Mouse (Mus musculus) bone marrow, adult 2 months (tissue): ENCODE results near the gene Phf8.

Source experiments
- CTCF ChIP-seq: fragments of 200-500 bp; IDR thresholded peaks from 2 replicates; pipeline ENCODE4 v1.5.1; 2011; ENCODE audit warnings: low read length, control low read depth; ENCODE audit not compliant: control insufficient read depth, insufficient read depth
- POLR2A ChIP-seq: fragments of 200-500 bp; IDR thresholded peaks from 2 replicates; pipeline ENCODE4 v1.6.1; 2011; ENCODE audit warnings: low read depth, mild to moderate bottlenecking, control low read depth, low read length, borderline replicate concordance; ENCODE audit not compliant: control insufficient read depth

GRCm38 (mm10) chrX:151575166-151575565, 54.7 kb downstream of the Phf8 start:
- no peak for TF ChIP-seq POLR2A
- TF ChIP-seq CTCF, result no peak
